Mouse (Mus musculus) cerebellum, adult 11-12 months (tissue): Measurements from ENCODE around the gene Syne1.

Experiments
- DNase-seq: peaks from one replicate; pipeline ENCODE4 v3.0.0; 2022

Syne1 gene

GRCm38 (mm10) chr10:5384131-5384776 lies 167.0 kb downstream of the Syne1 start:
- no peak for DNase-seq

- no peak for DNase-seq
Observed at GRCm38 (mm10) chr10:5381536-5381935, 169.7 kb downstream of the Syne1 start.

DNA sequence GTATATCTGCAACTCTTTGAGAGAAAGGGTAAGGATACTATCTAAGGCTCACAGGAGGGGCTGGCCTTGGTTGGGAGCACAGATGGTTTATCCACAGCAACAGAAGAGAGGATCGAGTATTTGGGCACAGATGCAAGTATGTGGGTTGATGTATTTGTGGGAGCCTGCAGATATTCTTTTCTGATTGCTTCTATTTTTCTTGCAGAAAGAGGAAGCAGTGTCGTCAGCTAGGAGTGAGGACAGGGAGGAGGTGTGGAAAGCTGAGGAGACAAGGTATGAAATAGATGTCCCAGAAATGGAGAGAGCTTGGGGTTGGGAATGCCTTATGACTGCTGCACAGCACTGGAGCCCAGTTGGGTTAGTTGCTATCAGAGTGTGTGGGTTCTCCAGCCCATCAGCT lies 172.3 kb downstream of the Syne1 start:
- no peak for DNase-seq

DNA sequence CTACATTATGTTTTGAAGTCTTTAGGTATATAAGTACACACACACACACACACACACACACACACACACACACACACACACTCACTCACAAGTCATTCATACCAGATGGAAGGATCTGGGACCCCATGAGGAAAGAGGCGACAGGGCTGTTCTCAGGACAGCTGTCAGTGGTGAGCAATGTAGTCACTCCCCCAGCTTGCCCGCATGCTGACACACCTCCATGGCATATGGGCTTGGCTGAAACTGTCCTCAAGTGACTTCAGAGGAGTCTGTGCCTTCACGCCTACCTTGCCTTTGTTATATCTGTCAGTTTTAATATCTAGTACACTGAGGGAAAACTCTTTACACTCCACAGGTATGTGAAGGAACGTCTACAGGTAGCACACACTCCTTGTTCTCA lies 181.7 kb downstream of the Syne1 start:
- peak; percentile 59 for DNase-seq

GRCm38 (mm10) chr10:5368266-5368665 lies 183.0 kb downstream of the Syne1 start:
- DNase-seq = no peak

DNA sequence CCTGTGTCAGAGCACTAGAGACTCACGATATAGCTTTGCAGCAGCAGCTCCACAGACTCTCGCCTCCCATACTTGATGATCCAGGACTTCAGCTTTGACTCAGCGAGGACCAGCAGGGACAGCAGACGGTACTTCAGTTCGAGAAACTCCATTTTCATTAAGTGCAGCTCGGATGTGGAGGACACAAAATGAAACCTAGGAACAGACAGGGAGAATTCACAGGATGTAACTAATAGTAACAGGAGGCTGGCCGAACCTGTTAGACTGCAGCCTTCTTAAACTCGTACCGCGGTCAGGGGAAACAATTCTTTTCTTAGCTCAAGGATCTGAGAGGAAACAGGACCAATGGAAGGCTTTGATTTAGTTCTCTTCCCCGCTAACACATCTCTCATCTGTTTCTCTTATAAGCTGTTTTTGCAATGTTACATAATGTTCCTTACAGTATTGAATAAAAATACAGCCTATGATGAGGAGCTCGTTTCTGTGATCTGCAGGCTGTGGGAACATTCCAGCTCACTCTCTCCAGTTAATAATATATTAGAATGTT lies 183.7 kb downstream of the Syne1 start:
- no peak for DNase-seq

GRCm38 (mm10) chr10:5360560-5360959 lies 190.7 kb downstream of the Syne1 start:
- peak; percentile 73 for DNase-seq

- DNase-seq = no peak
Observed at GRCm38 (mm10) chr10:5356614-5357013, 194.7 kb downstream of the Syne1 start.

DNA sequence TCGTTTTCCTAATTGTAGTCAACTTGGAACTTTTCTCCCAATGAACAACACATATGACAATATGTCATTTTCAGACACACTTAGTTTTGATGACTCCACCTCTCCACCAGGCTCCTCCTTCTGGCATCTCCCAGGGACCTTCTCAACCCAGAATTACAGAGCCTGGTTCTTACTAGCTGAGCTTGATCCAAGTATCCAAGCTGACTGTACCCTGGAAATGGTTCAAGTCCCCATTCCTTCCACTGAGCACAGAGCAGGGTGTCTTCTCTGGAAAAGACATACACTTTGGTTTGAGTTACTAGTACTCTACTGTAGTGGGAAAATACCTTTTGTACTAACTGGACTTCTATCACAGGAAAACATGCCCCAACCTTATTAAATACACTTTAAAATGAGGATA lies 197.9 kb downstream of the Syne1 start:
- DNase-seq = no peak

- DNase-seq = no peak
Observed at GRCm38 (mm10) chr10:5346911-5347310, 204.4 kb downstream of the Syne1 start.

DNA sequence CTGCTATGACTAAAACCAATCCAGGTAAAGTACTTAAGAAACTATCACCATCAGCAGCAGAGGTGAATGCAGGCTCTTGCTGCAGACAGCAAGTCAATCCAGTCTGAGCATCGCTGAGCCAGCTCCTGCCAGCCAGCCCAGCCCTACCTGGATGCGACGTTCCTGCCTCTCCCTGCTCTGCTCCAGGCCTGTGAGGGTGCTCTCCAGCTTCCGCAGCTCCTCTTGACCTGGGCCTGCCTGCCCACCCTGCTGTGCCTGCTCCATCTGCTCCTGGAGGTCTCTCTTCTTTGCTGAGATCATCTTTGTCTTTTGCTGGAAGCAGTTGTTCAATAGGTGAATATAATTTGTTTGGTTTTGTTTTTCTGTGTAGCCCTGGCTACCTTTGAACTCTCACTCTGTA lies 208.1 kb downstream of the Syne1 start:
- DNase-seq = peak; percentile 52

DNA sequence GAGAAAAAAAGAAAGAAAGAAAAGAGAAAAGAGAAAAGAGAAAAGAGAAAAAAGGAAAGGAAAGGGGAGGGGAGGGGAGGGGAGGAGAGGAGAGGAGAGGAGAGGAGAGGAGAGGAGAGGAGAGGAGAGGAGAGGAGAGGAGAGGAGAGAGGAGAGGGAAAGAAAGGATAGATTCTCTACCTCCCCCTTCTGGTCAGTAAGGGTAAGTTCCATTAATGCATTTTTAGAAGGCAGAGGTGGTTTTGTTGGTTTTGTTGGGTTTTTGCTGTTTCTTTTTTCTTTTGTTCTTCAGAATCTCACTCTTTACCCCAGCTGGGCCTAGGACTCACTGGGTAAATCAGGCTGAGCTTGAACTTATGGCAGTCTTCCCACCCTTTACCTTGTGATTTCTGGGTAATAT lies 214.9 kb downstream of the Syne1 start:
- no peak for DNase-seq

DNA sequence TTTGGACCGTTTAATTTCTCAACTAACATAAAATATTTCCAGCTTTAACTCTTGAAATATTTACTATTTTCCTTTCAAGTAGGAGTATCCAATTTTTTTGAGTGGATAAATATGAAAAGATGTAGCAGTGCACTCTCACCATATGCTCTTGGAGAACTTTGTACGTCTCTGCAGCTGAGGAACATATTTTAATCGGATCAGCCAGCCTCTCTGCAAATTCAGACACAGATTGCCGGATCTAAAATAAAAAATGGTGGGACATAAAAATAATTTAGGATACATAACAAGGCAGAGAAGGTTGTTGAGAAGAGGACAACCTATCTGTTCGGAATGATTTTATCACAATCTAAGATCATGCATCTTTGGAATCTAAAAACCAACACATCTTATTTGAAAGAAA lies 218.5 kb downstream of the Syne1 start:
- DNase-seq = no peak

DNA sequence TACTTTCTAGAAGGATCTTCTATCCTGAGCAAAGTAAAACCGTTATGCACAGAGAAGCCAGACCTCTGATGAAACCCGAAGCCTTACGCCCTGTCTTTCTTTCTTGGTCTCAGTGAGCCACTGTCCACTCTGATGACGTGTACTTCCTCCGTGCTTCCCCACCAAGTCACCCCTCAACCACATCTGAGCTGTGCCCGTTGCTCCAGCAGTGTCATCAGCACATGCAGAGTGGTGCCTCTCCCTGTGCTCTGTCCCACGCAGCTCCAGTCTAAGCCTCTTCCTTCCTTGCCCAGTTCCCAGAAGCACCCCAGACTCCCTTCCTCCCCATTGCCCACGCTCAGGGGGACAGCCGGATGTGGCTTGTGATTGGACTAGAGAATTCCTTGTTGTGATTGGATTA lies 224.6 kb downstream of the Syne1 start:
- DNase-seq = no peak

DNA sequence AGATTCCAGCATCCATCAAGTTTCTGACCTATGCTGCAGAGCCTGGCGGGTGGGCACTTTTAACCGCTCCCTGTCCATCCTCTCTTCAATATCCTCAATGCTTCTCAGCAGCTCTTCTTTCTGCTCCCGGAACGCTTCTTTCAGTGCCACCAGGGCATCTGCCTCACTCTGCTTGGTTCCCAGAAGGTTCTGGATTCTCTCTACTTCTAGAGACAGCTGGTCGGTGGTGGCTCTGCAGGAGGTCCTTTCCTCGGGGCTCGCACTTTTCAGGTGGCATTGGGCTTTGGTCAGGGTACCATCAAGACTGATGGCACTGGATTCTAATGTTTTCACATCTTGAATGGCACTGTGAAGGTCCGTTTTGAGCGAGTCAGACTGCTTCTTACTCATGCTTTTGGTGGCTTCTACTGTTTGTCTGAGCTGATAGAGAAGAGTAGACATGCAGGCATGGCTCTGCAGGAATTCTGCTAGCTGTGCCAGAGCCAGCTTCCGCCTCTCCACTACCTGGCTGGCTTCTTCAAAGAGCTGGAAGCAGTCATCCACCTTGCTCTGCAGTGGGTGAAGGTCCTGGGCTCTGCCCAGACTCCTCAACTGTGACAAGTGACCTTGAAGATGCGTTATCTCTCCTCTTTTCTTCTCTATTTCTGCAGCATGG lies 227.4 kb downstream of the Syne1 start:
- DNase-seq = peak; percentile 54

- DNase-seq = peak; percentile 59
Observed at GRCm38 (mm10) chr10:5322562-5322961, 228.7 kb downstream of the Syne1 start.

DNA sequence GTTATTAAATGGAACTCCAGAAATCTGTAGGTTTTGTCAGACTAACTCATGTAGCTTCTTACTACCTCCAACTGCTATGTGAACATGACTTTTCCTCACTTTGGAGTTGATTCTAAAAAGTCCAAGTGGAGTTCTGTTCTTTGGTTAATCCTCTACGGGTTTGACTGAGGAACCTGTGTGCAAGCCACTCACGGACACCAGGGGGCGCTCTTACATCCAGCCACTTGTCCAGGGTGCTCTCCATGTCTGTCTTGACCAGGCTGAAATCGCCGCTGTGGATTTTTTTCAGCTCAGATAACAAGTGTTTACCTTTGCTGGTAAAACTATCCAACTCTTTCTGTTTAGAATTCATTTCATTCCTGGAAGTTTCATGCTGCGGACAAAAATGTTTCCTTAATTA lies 233.7 kb downstream of the Syne1 start:
- DNase-seq = peak; percentile 72

DNA sequence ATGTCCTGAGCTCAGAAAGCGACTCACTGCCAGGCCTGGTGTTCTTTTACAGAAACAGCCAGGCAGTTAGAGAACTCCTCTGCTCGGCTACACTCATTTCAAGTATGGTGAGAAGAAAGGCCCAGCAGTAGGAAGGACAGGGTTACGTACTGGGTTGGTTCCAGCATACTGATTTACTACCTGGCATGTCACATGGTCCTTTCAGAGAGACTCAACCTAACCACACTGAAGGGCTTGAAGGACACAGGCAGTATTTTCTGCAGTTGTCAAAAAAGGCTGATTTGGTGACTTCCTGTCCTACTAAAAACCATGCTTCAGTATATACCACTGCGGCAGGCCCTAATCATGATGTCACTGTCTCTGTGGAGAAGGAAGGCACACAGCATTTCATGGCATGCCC lies 238.8 kb downstream of the Syne1 start:
- no peak for DNase-seq

GRCm38 (mm10) chr10:5309961-5310713 lies 241.1 kb downstream of the Syne1 start:
- DNase-seq = peak; percentile 26

- no peak for DNase-seq
Observed at GRCm38 (mm10) chr10:5309398-5309797, 241.9 kb downstream of the Syne1 start.

DNA sequence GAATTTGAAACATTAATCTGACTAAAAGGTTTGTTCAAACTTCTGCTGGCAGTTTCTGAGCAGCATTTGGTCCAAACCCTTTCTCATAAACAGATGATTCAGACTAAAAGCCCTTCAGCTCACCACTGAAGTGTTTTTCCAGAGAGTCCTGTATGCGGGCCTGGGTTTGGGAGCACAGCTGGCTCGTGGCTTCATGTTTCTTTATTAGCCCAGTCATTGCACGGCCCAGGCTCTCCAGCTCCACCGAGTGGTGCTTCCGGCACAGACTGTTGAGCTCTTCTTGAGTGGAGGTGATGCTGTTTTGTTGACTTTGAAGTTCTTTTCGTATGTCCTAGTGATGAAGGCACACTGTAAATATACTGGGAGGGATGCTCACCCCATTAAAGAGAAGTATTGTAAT lies 245.7 kb downstream of the Syne1 start:
- no peak for DNase-seq

GRCm38 (mm10) chr10:5295291-5295891 lies 255.9 kb downstream of the Syne1 start:
- DNase-seq = no peak

DNA sequence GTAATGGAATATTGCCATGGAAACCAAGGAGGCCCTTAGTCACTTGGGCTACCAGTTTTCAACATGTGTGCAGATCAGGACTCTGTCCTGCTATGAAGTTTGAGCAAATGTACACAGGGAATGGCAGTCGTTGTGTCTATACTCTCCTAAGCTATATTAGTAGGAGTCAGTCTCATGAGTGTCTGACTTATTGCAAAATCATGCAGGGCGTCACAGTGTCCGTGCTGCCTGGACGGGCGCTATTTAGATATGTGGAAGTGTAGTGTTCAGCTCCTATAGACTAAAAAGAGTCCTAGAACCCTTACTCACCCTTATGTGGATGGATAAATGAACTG lies 261.7 kb downstream of the Syne1 start:
- DNase-seq = no peak
